Mouse (Mus musculus): Measurements from ENCODE around the gene Nts. TPM values are rescaled to one million over a fixed set of nuclear protein-coding genes. Genes with fewer than 3 reads are reported as not detected.
"Not testable (repeated sequence)": the region's sequence is repeated elsewhere in the genome, so short reads cannot be mapped to it uniquely, and the experiment has no call there.

Nts gene
- not detected in 2 replicates for total RNA-seq (2017)

DNA sequence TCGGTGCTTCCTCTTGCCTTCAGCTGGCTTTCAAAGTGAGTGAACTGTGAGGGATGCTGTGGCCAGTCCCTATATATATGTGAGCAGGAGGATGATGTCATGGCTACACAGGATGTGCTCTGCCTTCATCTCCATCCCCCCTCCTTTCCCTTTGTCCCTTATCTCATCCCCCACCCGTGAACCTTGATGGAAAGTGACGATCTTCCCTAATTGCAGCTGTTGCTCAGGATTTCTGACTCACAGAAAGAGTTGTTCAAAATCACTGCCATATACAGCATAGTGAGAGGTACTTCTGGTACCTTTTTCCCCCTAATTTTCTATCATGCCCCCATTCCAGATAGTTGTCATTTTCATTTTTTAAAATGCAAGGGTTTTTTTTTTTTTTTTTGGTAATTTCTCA, at the start of gene Nts:
TSS of gene Nts (minus strand) at position 101 of the 400 bp plus-strand sequence.
- no peak for ATAC-seq (replicated peaks; ENCODE audit: low read depth, poor library complexity, severe bottlenecking)

DNA sequence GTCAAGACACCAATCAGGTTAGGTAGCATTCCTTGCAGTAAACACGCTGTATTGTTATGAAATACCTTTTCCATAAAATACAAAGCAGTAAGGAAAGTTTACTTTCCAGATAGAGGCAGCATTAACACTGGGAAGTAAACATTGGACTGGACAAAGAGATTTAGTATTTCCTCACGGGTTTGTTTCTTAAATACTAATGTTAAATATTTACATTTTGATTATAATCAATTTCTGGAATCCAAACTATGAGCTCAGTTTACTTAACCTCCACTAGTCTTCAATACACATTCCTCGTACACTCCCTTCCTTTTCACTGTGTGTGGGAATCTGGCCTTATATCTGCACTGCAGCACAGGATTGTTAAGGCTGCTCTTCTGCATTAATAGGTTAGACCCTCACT, 37.6 kb upstream of the Nts start:
- ATAC-seq (replicated peaks; ENCODE audit: low read depth, poor library complexity, severe bottlenecking) = no peak

DNA sequence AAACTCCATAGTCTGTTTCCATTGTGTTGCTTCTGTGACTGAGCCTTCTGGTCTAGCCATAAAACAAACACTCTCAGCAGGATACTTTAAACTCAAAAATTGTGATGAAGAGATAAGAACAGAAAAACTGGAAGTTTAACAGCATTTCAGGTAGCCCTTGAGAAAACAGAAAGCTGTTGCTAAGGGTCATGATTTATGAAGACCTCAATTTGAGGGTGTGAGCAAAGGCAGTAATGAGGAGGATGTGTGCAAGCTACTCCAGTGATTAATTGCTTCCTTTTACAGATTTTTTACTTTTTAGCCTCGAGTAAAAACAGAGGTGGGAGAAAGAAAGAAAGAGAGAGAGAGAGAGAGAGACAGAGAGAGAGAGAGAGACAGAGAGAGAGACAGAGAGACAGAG, 23.9 kb upstream of the Nts start:
- ATAC-seq (replicated peaks; ENCODE audit: low read depth, poor library complexity, severe bottlenecking) = no peak

DNA sequence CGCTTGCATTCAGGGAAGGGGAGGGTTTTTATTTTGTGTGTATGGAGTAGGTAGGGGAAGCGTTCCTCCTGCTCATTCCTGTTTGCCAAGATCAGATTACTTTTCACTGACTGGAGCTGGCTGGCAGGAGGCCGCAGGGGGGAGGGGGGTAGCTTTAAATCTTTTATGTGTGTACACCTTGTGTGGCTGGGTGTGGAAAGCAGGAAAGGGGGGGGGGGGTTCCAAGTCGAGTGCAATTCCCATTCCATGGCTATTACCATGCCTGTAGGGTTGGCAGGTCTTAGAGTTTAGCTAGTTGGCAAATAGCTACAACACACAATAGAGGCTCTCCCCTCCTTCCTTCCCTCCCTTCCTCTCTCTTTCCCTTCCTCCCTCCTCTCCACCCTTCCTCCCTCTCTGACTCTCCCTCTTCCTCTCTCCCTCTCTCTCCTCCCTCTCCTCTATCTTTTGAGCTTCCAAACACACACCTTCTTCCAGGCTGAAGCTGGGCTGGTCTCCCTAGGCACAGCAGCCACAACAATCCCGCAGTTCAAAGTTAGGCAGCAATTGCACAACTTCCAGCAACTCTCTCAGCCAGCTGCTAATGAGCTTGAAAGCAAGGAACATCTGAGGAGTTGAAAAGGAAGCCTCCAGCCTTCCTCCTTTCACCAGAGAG, 21.6 kb upstream of the Nts start, which contains the start of gene Rassf9:
TSS of gene Rassf9 (plus strand) at position 416 of the 655 bp plus-strand sequence.
- peak; percentile 79 for ATAC-seq (replicated peaks; ENCODE audit: low read depth, poor library complexity, severe bottlenecking)

DNA sequence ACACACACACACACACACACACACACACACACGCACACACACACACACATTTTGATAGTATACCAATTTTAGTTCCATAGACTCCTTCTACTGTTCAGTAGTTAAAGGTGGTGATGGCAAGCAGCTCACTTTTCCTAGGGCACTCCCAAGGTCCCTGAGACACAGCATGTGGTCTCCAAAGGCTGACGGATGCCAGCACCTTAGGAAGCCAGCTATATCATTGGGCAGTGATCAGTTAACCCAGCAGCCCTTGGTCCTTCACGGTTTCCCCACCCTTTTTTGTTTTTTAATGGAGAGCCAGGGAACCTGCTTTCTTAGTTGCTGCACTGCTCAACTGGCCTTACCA, 21.1 kb upstream of the Nts start:
- ATAC-seq (replicated peaks; ENCODE audit: low read depth, poor library complexity, severe bottlenecking) = no peak

DNA sequence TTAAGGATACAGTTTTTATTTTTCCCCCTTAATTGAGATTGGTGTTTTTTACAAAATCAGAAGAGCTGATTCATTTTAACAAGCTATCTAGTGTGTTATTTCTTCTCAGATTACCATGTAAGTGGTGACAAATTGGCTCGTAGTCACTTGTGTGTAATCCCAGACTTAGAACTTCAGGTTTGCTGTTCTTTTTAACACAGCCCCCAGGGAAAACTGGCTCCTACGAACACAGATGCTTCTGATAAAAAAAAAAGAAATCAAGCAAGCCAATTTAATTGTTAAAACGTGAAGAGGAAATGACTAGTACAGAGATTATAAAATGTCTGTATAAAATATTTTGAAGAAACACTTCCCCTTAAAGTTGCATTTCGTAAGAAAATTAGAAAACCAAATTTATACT, 17.1 kb upstream of the Nts start:
- no peak for ATAC-seq (replicated peaks; ENCODE audit: low read depth, poor library complexity, severe bottlenecking)

DNA sequence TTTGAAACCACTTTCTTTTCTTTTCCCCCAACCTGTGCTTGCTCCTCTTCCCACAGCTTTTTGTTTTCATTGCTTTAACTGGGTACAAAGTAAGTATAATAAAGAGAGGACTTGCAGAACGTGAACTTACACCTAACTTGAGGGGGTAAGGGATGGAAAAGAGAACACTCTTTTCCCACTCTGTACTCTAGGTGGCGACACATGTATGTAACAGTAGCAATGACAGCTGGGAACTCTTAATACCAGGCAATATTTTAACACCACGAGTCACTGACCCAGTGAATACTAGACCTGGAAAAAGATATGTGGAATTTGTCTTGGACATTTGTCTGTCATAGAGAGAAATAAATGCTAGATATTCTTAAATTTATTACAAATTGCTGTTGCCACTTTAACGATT, 8.5 kb upstream of the Nts start:
- peak; percentile 95 for ATAC-seq (replicated peaks; ENCODE audit: low read depth, poor library complexity, severe bottlenecking)

DNA sequence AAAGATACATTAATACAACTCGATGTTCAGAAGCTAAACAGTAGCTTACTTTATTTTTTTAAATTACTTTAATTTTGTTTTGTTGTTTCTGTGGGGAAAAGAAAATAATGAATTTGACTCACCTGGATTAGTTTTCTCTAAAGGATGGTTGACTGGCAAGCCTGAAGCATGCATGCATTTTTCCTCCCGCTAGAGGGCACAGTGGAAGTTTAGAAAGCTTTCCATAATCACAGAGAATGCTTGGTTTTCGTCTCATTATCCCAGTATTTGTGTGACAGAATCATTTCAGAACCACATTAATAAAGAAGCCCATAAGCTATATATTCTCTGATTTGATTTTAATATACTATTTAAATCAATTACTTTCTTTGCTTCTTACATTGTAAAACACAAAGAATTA, 1.5 kb upstream of the Nts start:
- ATAC-seq (replicated peaks; ENCODE audit: low read depth, poor library complexity, severe bottlenecking) = peak; percentile 66

DNA sequence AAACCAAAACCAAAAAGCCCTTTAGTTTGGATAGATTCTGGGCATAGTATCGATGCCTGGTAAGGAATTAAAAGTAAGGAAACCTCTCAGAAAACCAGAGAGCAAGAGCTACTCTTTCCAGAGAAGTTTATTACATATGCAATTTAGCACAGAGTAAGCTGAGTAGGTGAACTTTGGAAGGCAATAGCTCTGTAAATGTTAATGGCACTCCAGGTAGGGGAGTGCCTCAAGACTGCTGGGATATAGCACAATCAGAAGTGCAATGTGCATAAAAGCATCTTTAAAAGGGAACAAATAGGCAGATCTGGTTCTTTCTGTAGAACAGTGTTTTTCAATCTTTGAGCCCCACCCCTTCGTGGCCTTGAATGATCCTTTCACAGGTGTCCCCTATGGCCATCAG, 20.9 kb downstream of the Nts start:
- ATAC-seq (replicated peaks; ENCODE audit: low read depth, poor library complexity, severe bottlenecking) = no peak

DNA sequence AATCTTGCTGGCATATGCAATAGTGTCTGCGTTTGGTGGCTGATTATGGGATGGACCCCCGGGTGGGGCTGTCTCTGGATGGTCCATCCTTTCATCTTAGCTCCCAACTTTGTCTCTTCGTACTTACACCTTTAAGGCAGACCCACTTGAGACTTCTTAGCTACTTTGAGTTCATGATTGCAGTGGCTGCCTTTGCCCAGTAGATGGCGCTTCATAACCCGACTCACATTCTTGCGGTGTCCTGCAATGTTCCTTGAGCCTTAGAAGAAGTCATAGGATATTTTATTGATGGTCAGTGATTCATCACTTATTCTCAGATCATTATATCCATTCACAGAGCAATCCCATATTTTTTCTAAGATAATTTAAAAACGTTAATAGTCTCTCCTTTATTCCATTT, 38.5 kb downstream of the Nts start:
- ATAC-seq (replicated peaks; ENCODE audit: low read depth, poor library complexity, severe bottlenecking) = peak; percentile 96

DNA sequence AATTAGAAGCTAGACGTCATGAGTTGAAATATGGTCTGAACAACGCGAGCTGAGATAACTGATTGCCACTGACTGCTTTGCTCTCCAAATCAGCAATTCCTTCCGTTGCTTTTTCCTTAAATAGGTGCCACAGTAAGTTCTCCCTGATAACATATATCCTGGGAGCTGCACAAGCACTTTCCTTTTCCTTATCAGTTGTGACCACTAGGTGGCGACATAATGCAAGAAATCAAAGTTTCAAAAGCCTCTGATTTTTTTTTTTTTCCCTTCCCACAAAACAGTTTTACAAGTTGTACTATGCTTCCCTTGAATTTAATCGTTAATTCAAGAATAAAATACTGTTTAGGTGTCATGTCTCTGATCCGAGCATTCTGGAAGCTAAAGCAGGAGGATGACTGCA, 40.8 kb downstream of the Nts start:
- peak; percentile 49; the same call in 1 of the 2 replicates for ATAC-seq (replicated peaks; ENCODE audit: low read depth, poor library complexity, severe bottlenecking)

DNA sequence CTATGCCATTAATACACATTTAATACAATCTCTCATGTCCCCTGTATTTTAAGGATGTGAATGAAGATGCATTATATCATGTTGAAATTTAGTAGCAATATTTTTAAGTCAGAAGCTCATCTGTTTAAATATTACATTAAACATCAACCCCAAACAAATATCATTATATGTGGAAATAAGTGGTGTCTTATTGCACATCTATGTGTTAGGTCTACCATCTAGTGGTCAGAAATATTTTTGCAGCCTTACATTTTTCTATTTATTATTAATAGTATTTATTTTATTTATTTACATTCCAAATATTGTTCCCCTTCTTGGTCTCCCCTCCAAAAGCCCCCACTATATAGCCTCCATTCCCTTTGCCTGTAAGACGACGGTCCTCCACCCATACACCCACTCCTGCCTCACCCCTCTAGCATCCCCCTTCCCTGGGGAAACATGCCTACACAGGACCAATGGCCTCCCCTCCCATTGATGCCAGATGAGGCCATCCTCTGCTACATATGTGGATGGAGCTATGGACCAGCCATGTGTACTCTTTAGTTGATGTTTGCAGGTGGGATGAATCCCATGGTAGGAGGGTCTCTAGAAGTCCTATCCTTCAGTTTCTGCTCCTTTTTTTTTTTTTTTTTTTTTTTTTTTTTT, 45.3 kb downstream of the Nts start:
- peak; percentile 68 for ATAC-seq (replicated peaks; ENCODE audit: low read depth, poor library complexity, severe bottlenecking)

DNA sequence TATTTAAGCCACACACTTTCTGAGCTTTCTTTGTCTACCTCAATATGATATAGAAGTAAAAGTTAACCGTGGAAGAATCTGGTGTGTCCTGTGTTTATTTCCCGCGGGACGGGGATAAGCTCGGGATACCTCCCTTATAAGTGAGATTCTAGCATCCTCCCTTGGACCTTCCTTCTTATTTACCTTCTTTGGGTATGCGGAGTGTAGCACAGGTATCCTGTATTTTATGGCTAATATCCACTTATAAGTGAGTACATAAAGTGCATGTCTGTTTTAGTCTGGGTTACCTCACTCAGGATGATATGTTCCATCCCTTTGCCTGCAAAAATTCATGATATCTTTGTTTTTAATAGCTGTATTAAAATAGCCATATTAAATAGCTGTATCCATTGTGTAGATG, 54.8 kb downstream of the Nts start:
- not testable (repeated sequence) for ATAC-seq (replicated peaks; ENCODE audit: low read depth, poor library complexity, severe bottlenecking)

DNA sequence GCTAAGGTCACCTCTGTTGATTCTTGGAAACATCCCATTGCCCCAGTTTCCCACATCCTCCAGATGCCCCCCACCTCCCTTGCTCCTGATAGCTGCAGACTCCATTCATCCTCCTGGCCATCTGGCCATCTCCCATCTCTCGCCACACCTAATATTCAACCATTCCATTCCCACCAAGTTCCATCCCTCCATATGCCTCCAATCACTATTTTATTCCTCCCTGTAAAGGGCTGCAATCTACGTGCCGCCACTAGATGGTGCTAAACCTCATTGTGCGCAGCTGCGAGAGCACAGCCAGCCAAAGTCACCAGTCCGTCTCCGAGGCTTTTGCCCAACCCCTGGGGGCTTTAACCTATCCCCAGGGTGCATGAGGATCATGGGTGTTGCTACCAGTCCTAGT, 55.2 kb downstream of the Nts start:
- ATAC-seq (replicated peaks; ENCODE audit: low read depth, poor library complexity, severe bottlenecking) = peak; percentile 78

Other genes starting within 250 kb of the Nts start
- gene Rassf9, start 21.7 kb upstream of the Nts start, total RNA-seq (2017) = not detected in 2 replicates

Measured in common myeloid progenitor, adult 5-6 weeks (primary cell).